Mouse (Mus musculus) erythroblast, embryonic 14.5 days (primary cell): ENCODE data around the gene Pcdh9.

ENCODE experiments used
- GATA1 ChIP-seq: IDR thresholded peaks from 2 replicates; pipeline ENCODE4 v1.6.1; 2012; ENCODE audit warnings: low read length, inconsistent platforms, mixed read lengths
- TAL1 ChIP-seq: IDR thresholded peaks from 3 replicates; pipeline ENCODE4 v1.6.1; 2012; ENCODE audit warnings: low read length, inconsistent platforms, mixed read lengths

GRCm38 (mm10) chr14:93080910-93081309, 809.6 kb downstream of the Pcdh9 start:
- no peak for TF ChIP-seq TAL1
- TF ChIP-seq GATA1: no peak
